Mouse (Mus musculus): ENCODE measurements at regions not wholly inside any gene's neighbourhood (a gene's known extent, or its start where the extent isn't known, plus 50 kb on each side); places are given as distances from the start of the nearest gene placed in this dataset.

- Histone ChIP-seq H3K4me1 (ENCODE audit: control insufficient read depth, insufficient read depth, low read length) (peaks cover 8% of the 10 kb centered on the region), H3K4me2 (ENCODE audit: low read depth, severe bottlenecking) (peak overlapping the region; percentile 26), H3K9ac (ENCODE audit: low read length) (no peak overlapping the region), H3K27me3 (ENCODE audit: control insufficient read depth, insufficient read depth, low read length) (no peaks in the 10 kb centered on the region), H3K27ac (replicated peaks; ENCODE audit: low read depth, low read length) (no peak overlapping the region), H3K9me3 (ENCODE audit: control insufficient read depth, low read length) (no peaks in the 10 kb centered on the region), H3K4me3 (ENCODE audit: low read depth, low read length) (no peak overlapping the region), H3K36me3 (ENCODE audit: control insufficient read depth, insufficient read depth, low read length) (no peaks in the 10 kb centered on the region; the same call in 1 of the 2 replicates)
- WGBS: 3% methylated on average over 15 of the region's 15 CpGs
- ATAC-seq (ENCODE audit: insufficient number of reproducible peaks, low FRiP score, low TSS enrichment, low read depth) (peak; percentile 36; the same call in 1 of the 2 replicates), DNase-seq (ENCODE audit: low spot score) (peak; percentile 92)
Observed at GRCm38 (mm10) chr12:109393795-109394194, 58.8 kb upstream of the Dlk1 start.

- H3K9ac ChIP-seq (ENCODE audit: low read length): no peak overlapping the region
Observed at GRCm38 (mm10) chr12:109394396-109394795, 58.2 kb upstream of the Dlk1 start.

GRCm38 (mm10) chr12:109396614-109397013, 56.0 kb upstream of the Dlk1 start:
- H3K36me3 ChIP-seq (ENCODE audit: control insufficient read depth, insufficient read depth, low read length): no peaks in the 10 kb centered on the region
- no peak overlapping the region for H3K4me3 ChIP-seq (ENCODE audit: low read depth, low read length)
- H3K9me3 ChIP-seq (ENCODE audit: control insufficient read depth, low read length): no peaks in the 10 kb centered on the region
- no peak overlapping the region for H3K9ac ChIP-seq (ENCODE audit: low read length)
- WGBS: 80% methylated on average over 6 of the region's 6 CpGs
- DNase-seq (ENCODE audit: low spot score) (no peak), ATAC-seq (ENCODE audit: insufficient number of reproducible peaks, low FRiP score, low TSS enrichment, low read depth) (no peak)
- H3K27me3 ChIP-seq (ENCODE audit: control insufficient read depth, insufficient read depth, low read length): no peaks in the 10 kb centered on the region
- no peak overlapping the region for H3K27ac ChIP-seq (replicated peaks; ENCODE audit: low read depth, low read length)
- no peak overlapping the region for H3K4me2 ChIP-seq (ENCODE audit: low read depth, severe bottlenecking)
- H3K4me1 ChIP-seq (ENCODE audit: control insufficient read depth, insufficient read depth, low read length): peaks cover 11% of the 10 kb centered on the region

More at GRCm38 (mm10) chr12:109394396-109394795, 58.2 kb upstream of the Dlk1 start:
- Histone ChIP-seq H3K27me3 (ENCODE audit: control insufficient read depth, insufficient read depth, low read length) (no peaks in the 10 kb centered on the region), H3K4me3 (ENCODE audit: low read depth, low read length) (no peak overlapping the region), H3K27ac (replicated peaks; ENCODE audit: low read depth, low read length) (no peak overlapping the region), H3K4me2 (ENCODE audit: low read depth, severe bottlenecking) (no peak overlapping the region), H3K36me3 (ENCODE audit: control insufficient read depth, insufficient read depth, low read length) (no peaks in the 10 kb centered on the region), H3K9me3 (ENCODE audit: control insufficient read depth, low read length) (no peaks in the 10 kb centered on the region), H3K4me1 (ENCODE audit: control insufficient read depth, insufficient read depth, low read length) (peaks cover 11% of the 10 kb centered on the region)
- 40% methylated on average over 11 of the region's 11 CpGs for WGBS
- DNase-seq (ENCODE audit: low spot score) (no peak), ATAC-seq (ENCODE audit: insufficient number of reproducible peaks, low FRiP score, low TSS enrichment, low read depth) (no peak)

GRCm38 (mm10) chr12:109397175-109398058, 55.2 kb upstream of the Dlk1 start:
- Histone ChIP-seq H3K4me2 (ENCODE audit: low read depth, severe bottlenecking) (no peak overlapping the region), H3K9me3 (ENCODE audit: control insufficient read depth, low read length) (no peaks in the 10 kb centered on the region), H3K9ac (ENCODE audit: low read length) (no peak overlapping the region), H3K36me3 (ENCODE audit: control insufficient read depth, insufficient read depth, low read length) (no peaks in the 10 kb centered on the region), H3K4me3 (ENCODE audit: low read depth, low read length) (no peak overlapping the region), H3K27ac (replicated peaks; ENCODE audit: low read depth, low read length) (no peak overlapping the region), H3K27me3 (ENCODE audit: control insufficient read depth, insufficient read depth, low read length) (no peaks in the 10 kb centered on the region), H3K4me1 (ENCODE audit: control insufficient read depth, insufficient read depth, low read length) (peaks cover 14% of the 10 kb centered on the region)
- DNase-seq (ENCODE audit: low spot score) (no peak), ATAC-seq (ENCODE audit: insufficient number of reproducible peaks, low FRiP score, low TSS enrichment, low read depth) (no peak)
- WGBS: 70% methylated on average over 12 of the region's 12 CpGs

GRCm38 (mm10) chr12:109398473-109398872, 54.1 kb upstream of the Dlk1 start:
- Histone ChIP-seq H3K9me3 (ENCODE audit: control insufficient read depth, low read length) (no peaks in the 10 kb centered on the region), H3K4me1 (ENCODE audit: control insufficient read depth, insufficient read depth, low read length) (peaks cover 20% of the 10 kb centered on the region), H3K36me3 (ENCODE audit: control insufficient read depth, insufficient read depth, low read length) (no peaks in the 10 kb centered on the region), H3K4me2 (ENCODE audit: low read depth, severe bottlenecking) (no peak overlapping the region), H3K27ac (replicated peaks; ENCODE audit: low read depth, low read length) (no peak overlapping the region), H3K4me3 (ENCODE audit: low read depth, low read length) (no peak overlapping the region), H3K9ac (ENCODE audit: low read length) (no peak overlapping the region), H3K27me3 (ENCODE audit: control insufficient read depth, insufficient read depth, low read length) (no peaks in the 10 kb centered on the region)
- DNase-seq (ENCODE audit: low spot score): no peak
- WGBS: 80% methylated on average over 7 of the region's 7 CpGs
- no peak for ATAC-seq (ENCODE audit: insufficient number of reproducible peaks, low FRiP score, low TSS enrichment, low read depth)

GRCm38 (mm10) chr12:109398951-109399350, 53.7 kb upstream of the Dlk1 start:
- DNase-seq (ENCODE audit: low spot score) (no peak), ATAC-seq (ENCODE audit: insufficient number of reproducible peaks, low FRiP score, low TSS enrichment, low read depth) (no peak)
- Histone ChIP-seq H3K27ac (replicated peaks; ENCODE audit: low read depth, low read length) (no peak overlapping the region), H3K27me3 (ENCODE audit: control insufficient read depth, insufficient read depth, low read length) (no peaks in the 10 kb centered on the region), H3K4me3 (ENCODE audit: low read depth, low read length) (no peak overlapping the region), H3K4me1 (ENCODE audit: control insufficient read depth, insufficient read depth, low read length) (peaks cover 17% of the 10 kb centered on the region), H3K4me2 (ENCODE audit: low read depth, severe bottlenecking) (no peak overlapping the region), H3K9me3 (ENCODE audit: control insufficient read depth, low read length) (no peaks in the 10 kb centered on the region), H3K9ac (ENCODE audit: low read length) (no peak overlapping the region), H3K36me3 (ENCODE audit: control insufficient read depth, insufficient read depth, low read length) (no peaks in the 10 kb centered on the region)
- WGBS: 17% methylated on average over 6 of the region's 6 CpGs

- Histone ChIP-seq H3K4me2 (ENCODE audit: low read depth, severe bottlenecking) (no peak overlapping the region), H3K9ac (ENCODE audit: low read length) (0 out of 2 replicates have a peak overlapping the region, but pooled peaks have one; percentile 19), H3K36me3 (ENCODE audit: control insufficient read depth, insufficient read depth, low read length) (no peaks in the 10 kb centered on the region), H3K27me3 (ENCODE audit: control insufficient read depth, insufficient read depth, low read length) (no peaks in the 10 kb centered on the region), H3K27ac (replicated peaks; ENCODE audit: low read depth, low read length) (no peak overlapping the region), H3K4me3 (ENCODE audit: low read depth, low read length) (no peak overlapping the region), H3K9me3 (ENCODE audit: control insufficient read depth, low read length) (no peaks in the 10 kb centered on the region), H3K4me1 (ENCODE audit: control insufficient read depth, insufficient read depth, low read length) (peaks cover 13% of the 10 kb centered on the region; the same call in 1 of the 2 replicates)
- DNase-seq (ENCODE audit: low spot score) (no peak), ATAC-seq (ENCODE audit: insufficient number of reproducible peaks, low FRiP score, low TSS enrichment, low read depth) (no peak)
- 19% methylated on average over 22 of the region's 22 CpGs for WGBS
Observed at GRCm38 (mm10) chr12:109399591-109399990, 53.0 kb upstream of the Dlk1 start.

- Histone ChIP-seq H3K9ac (ENCODE audit: low read length) (no peak overlapping the region), H3K36me3 (ENCODE audit: control insufficient read depth, insufficient read depth, low read length) (no peaks in the 10 kb centered on the region), H3K4me3 (ENCODE audit: low read depth, low read length) (no peak overlapping the region), H3K4me2 (ENCODE audit: low read depth, severe bottlenecking) (no peak overlapping the region), H3K27me3 (ENCODE audit: control insufficient read depth, insufficient read depth, low read length) (no peaks in the 10 kb centered on the region), H3K27ac (replicated peaks; ENCODE audit: low read depth, low read length) (no peak overlapping the region), H3K9me3 (ENCODE audit: control insufficient read depth, low read length) (no peaks in the 10 kb centered on the region), H3K4me1 (ENCODE audit: control insufficient read depth, insufficient read depth, low read length) (peaks cover 13% of the 10 kb centered on the region; the same call in 1 of the 2 replicates)
- DNase-seq (ENCODE audit: low spot score) (no peak), ATAC-seq (ENCODE audit: insufficient number of reproducible peaks, low FRiP score, low TSS enrichment, low read depth) (no peak)
- 71% methylated on average over 7 of the region's 7 CpGs for WGBS
Observed at GRCm38 (mm10) chr12:109400041-109400440, 52.6 kb upstream of the Dlk1 start.
